Mouse (Mus musculus): ENCODE measurements at regions not wholly inside any gene's neighbourhood (a gene's known extent, or its start where the extent isn't known, plus 50 kb on each side); places are given as distances from the start of the nearest gene placed in this dataset.

DNA sequence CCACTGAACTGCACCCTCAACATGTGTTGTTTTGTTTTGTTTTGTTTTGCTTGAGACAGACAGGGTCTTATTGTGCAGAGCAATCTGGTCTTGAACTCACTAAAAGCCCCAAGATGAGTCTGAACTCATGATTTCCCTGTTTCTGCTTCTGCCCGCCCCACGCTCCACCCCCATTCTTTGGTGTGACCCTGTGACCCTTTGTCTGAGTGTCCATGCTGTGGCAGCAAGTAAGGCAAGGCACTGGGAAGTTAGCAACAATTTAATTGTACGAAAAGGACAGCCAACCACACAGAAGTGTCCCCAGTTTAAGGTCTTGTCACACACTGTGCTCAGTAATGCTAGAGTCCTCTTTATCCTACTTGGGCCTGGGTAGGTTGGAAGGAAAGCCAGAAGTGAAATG lies 213.6 kb upstream of the Hes1 start:
- TF ChIP-seq CTCF (IDR thresholded peaks at IDR 0.05; ENCODE audit: borderline replicate concordance, insufficient read depth, low read depth, low read length) (no peak), POLR2A (IDR thresholded peaks at IDR 0.05; ENCODE audit: borderline replicate concordance, insufficient read depth, low read length) (no peak)

Data from cerebellum, adult 2 months (tissue).